Mouse (Mus musculus) spleen, adult 2 months (tissue): ENCODE measurements around the gene AL732309.1.
A peak's percentile ranks its signal among the peaks of the same experiment; 100 is the strongest.

Source experiments
- CTCF ChIP-seq: fragments of 200-500 bp; IDR thresholded peaks from 2 replicates; pipeline ENCODE4 v1.5.1; 2011; ENCODE audit warnings: mild to moderate bottlenecking, inconsistent platforms; ENCODE audit not compliant: insufficient read depth, insufficient read length, insufficient replicate concordance; ENCODE audit errors: extremely low read depth
- POLR2A ChIP-seq: fragments of 200-500 bp; IDR thresholded peaks from 2 replicates; pipeline ENCODE4 v1.6.1; 2011; ENCODE audit warnings: low read depth, low read length, inconsistent platforms

DNA sequence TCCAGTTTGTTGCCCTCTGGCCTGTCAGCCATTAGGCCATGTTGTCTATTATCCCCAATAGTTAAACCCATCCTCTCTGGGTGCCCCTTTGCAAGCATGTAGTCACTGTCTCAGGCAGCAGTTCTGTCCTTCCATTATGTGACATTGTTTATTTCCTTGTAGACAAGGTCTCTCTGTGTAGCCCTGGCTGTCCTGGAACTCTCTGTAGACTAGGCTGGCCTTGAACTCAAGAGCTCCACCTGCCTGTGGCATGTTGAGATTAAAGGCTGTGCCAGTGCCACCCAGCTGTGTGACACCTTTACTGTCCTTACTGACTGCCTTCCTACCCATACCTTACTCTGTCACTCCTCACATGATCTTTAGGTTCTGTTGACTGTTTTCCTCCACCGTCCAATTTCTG is 5.7 kb upstream of the AL732309.1 start:
- TF ChIP-seq POLR2A (no peak), CTCF (peak; percentile 8; the same call in 1 of the 2 replicates)
